Mouse (Mus musculus): Measurements from ENCODE around the gene Mip. TPM values are rescaled to one million over a fixed set of nuclear protein-coding genes. Genes with fewer than 3 reads are reported as not detected.
A peak's percentile ranks its signal among the peaks of the same experiment; 100 is the strongest.
"Not testable (repeated sequence)": the region's sequence is repeated elsewhere in the genome, so short reads cannot be mapped to it uniquely, and the experiment has no call there.

Mip gene
- polyA plus RNA-seq, 1 experiment from 2014 or later = 0.21 TPM

GRCm38 (mm10) chr10:128191472-128191871 lies 34.2 kb upstream of the Mip start:
- 88% methylated on average over 2 of the region's 2 CpGs for WGBS

GRCm38 (mm10) chr10:128192030-128192766 lies 33.4 kb upstream of the Mip start:
- H3K4me2 ChIP-seq (replicated peaks); H3K9ac ChIP-seq; H3K27ac ChIP-seq; H3K36me3 ChIP-seq (replicated peaks; ENCODE audit: control insufficient read depth, insufficient read depth); ATAC-seq (ENCODE audit: low FRiP score); DNase-seq (ENCODE audit: low spot score); H3K4me1 ChIP-seq (replicated peaks; ENCODE audit: control insufficient read depth, insufficient read depth, low read length); H3K9me3 ChIP-seq (ENCODE audit: control insufficient read depth, low read length); H3K4me3 ChIP-seq (replicated peaks; ENCODE audit: low read length): not testable (repeated sequence)
- H3K27me3 ChIP-seq (ENCODE audit: control insufficient read depth, insufficient read depth, low read length) = peaks cover 25% of the 10 kb centered on the region
- 92% methylated on average over 3 of the region's 3 CpGs for WGBS

More at GRCm38 (mm10) chr10:128191472-128191871, 34.2 kb upstream of the Mip start:
- H3K4me3 ChIP-seq (replicated peaks; ENCODE audit: low read length) = no peak overlapping the region
- no peaks in the 10 kb centered on the region for H3K36me3 ChIP-seq (replicated peaks; ENCODE audit: control insufficient read depth, insufficient read depth)
- H3K27ac ChIP-seq = no peak overlapping the region
- no peak overlapping the region for H3K9ac ChIP-seq
- H3K27me3 ChIP-seq (ENCODE audit: control insufficient read depth, insufficient read depth, low read length) = peaks cover 18% of the 10 kb centered on the region
- DNase-seq (ENCODE audit: low spot score) (no peak), ATAC-seq (ENCODE audit: low FRiP score) (no peak)
- peaks cover 8% of the 10 kb centered on the region; the same call in 1 of the 2 replicates for H3K4me1 ChIP-seq (replicated peaks; ENCODE audit: control insufficient read depth, insufficient read depth, low read length)
- H3K9me3 ChIP-seq (ENCODE audit: control insufficient read depth, low read length) = no peaks in the 10 kb centered on the region
- no peak overlapping the region for H3K4me2 ChIP-seq (replicated peaks)

- H3K27me3 ChIP-seq (ENCODE audit: control insufficient read depth, insufficient read depth, low read length) = peaks cover 25% of the 10 kb centered on the region
- no peak overlapping the region for H3K4me2 ChIP-seq (replicated peaks)
- H3K9ac ChIP-seq = no peak overlapping the region
- ATAC-seq (ENCODE audit: low FRiP score) (no peak), DNase-seq (ENCODE audit: low spot score) (no peak)
- no peaks in the 10 kb centered on the region for H3K9me3 ChIP-seq (ENCODE audit: control insufficient read depth, low read length)
- H3K4me3 ChIP-seq (replicated peaks; ENCODE audit: low read length) = no peak overlapping the region
- no peak overlapping the region for H3K27ac ChIP-seq
- peaks cover 8% of the 10 kb centered on the region; the same call in 1 of the 2 replicates for H3K4me1 ChIP-seq (replicated peaks; ENCODE audit: control insufficient read depth, insufficient read depth, low read length)
- WGBS = 95% methylated on average over 6 of the region's 6 CpGs
- H3K36me3 ChIP-seq (replicated peaks; ENCODE audit: control insufficient read depth, insufficient read depth) = no peaks in the 10 kb centered on the region
Measured at GRCm38 (mm10) chr10:128193113-128193512, 32.5 kb upstream of the Mip start.

GRCm38 (mm10) chr10:128194024-128194550 lies 31.6 kb upstream of the Mip start, which contains the start of gene Gls2:
Gene Gls2 (plus strand): TSS chr10:128194457.
- no peaks in the 10 kb centered on the region for H3K9me3 ChIP-seq (ENCODE audit: control insufficient read depth, low read length)

GRCm38 (mm10) chr10:128194551-128195461 lies 30.8 kb upstream of the Mip start:
- ATAC-seq (ENCODE audit: low FRiP score) (peak; percentile 87), DNase-seq (ENCODE audit: low spot score) (no peak)
- Histone ChIP-seq H3K27ac (0 out of 2 replicates have a peak overlapping the region, but pooled peaks have one; percentile 63), H3K9ac (peak overlapping the region; percentile 78), H3K4me1 (replicated peaks; ENCODE audit: control insufficient read depth, insufficient read depth, low read length) (peaks cover 8% of the 10 kb centered on the region; the same call in 1 of the 2 replicates), H3K4me3 (replicated peaks; ENCODE audit: low read length) (peak overlapping the region; percentile 71), H3K9me3 (ENCODE audit: control insufficient read depth, low read length) (no peaks in the 10 kb centered on the region), H3K27me3 (ENCODE audit: control insufficient read depth, insufficient read depth, low read length) (peaks cover 25% of the 10 kb centered on the region), H3K36me3 (replicated peaks; ENCODE audit: control insufficient read depth, insufficient read depth) (no peaks in the 10 kb centered on the region), H3K4me2 (replicated peaks) (peak overlapping the region; percentile 98)
- WGBS = under 1% methylated on average over 62 of the region's 79 CpGs

More at GRCm38 (mm10) chr10:128194024-128194550, 31.6 kb upstream of the Mip start, which contains the start of gene Gls2:
- ATAC-seq (ENCODE audit: low FRiP score) (peak; percentile 96), DNase-seq (ENCODE audit: low spot score) (peak; percentile 94)
- peaks cover 8% of the 10 kb centered on the region; the same call in 1 of the 2 replicates for H3K4me1 ChIP-seq (replicated peaks; ENCODE audit: control insufficient read depth, insufficient read depth, low read length)
- peaks cover 25% of the 10 kb centered on the region for H3K27me3 ChIP-seq (ENCODE audit: control insufficient read depth, insufficient read depth, low read length)
- peak within 1 kb of the TSS; percentile 71 for H3K4me3 ChIP-seq (replicated peaks; ENCODE audit: low read length)
- 0 out of 2 replicates have a peak within 1 kb of the TSS, but pooled peaks have one; percentile 63 for H3K27ac ChIP-seq
- H3K4me2 ChIP-seq (replicated peaks) = peak within 1 kb of the TSS; percentile 98
- WGBS = under 1% methylated on average over 42 of the region's 46 CpGs
- H3K9ac ChIP-seq = peak within 1 kb of the TSS; percentile 78
- no peaks in the 10 kb centered on the region for H3K36me3 ChIP-seq (replicated peaks; ENCODE audit: control insufficient read depth, insufficient read depth)

GRCm38 (mm10) chr10:128201856-128202255 lies 23.8 kb upstream of the Mip start:
- WGBS = 88% methylated on average over 6 of the region's 6 CpGs
- DNase-seq (ENCODE audit: low spot score) (no peak), ATAC-seq (ENCODE audit: low FRiP score) (no peak)
- H3K9me3 ChIP-seq (ENCODE audit: control insufficient read depth, low read length) = no peaks in the 10 kb centered on the region
- H3K27ac ChIP-seq = no peak overlapping the region
- peaks cover 6% of the 10 kb centered on the region; the same call in 1 of the 2 replicates for H3K36me3 ChIP-seq (replicated peaks; ENCODE audit: control insufficient read depth, insufficient read depth)
- H3K4me2 ChIP-seq (replicated peaks) = no peak overlapping the region
- H3K27me3 ChIP-seq (ENCODE audit: control insufficient read depth, insufficient read depth, low read length) = 0 out of 2 replicates have a peak, but pooled peaks cover 3% of the 10 kb centered on the region
- H3K4me3 ChIP-seq (replicated peaks; ENCODE audit: low read length) = no peak overlapping the region
- no peaks in the 10 kb centered on the region for H3K4me1 ChIP-seq (replicated peaks; ENCODE audit: control insufficient read depth, insufficient read depth, low read length)
- H3K9ac ChIP-seq = no peak overlapping the region

- no peak for DNase-seq (ENCODE audit: low spot score)
Measured at GRCm38 (mm10) chr10:128204941-128205340, 20.7 kb upstream of the Mip start.

GRCm38 (mm10) chr10:128208326-128208725 lies 17.3 kb upstream of the Mip start:
- H3K27ac ChIP-seq = no peak overlapping the region
- peaks cover 10% of the 10 kb centered on the region; the same call in 1 of the 2 replicates for H3K4me1 ChIP-seq (replicated peaks; ENCODE audit: control insufficient read depth, insufficient read depth, low read length)
- 95% methylated on average over 10 of the region's 10 CpGs for WGBS
- H3K4me3 ChIP-seq (replicated peaks; ENCODE audit: low read length) = no peak overlapping the region
- DNase-seq (ENCODE audit: low spot score) (no peak), ATAC-seq (ENCODE audit: low FRiP score) (no peak)
- no peak overlapping the region for H3K9ac ChIP-seq
- H3K4me2 ChIP-seq (replicated peaks) = no peak overlapping the region
- H3K9me3 ChIP-seq (ENCODE audit: control insufficient read depth, low read length) = no peaks in the 10 kb centered on the region
- no peaks in the 10 kb centered on the region for H3K27me3 ChIP-seq (ENCODE audit: control insufficient read depth, insufficient read depth, low read length)
- peaks cover 6% of the 10 kb centered on the region; the same call in 1 of the 2 replicates for H3K36me3 ChIP-seq (replicated peaks; ENCODE audit: control insufficient read depth, insufficient read depth)

More at GRCm38 (mm10) chr10:128204941-128205340, 20.7 kb upstream of the Mip start:
- 91% methylated on average over 15 of the region's 15 CpGs for WGBS
- no peak for ATAC-seq (ENCODE audit: low FRiP score)
- H3K27ac ChIP-seq = no peak overlapping the region
- H3K9ac ChIP-seq = no peak overlapping the region
- peaks cover 6% of the 10 kb centered on the region; the same call in 1 of the 2 replicates for H3K36me3 ChIP-seq (replicated peaks; ENCODE audit: control insufficient read depth, insufficient read depth)
- no peak overlapping the region for H3K4me2 ChIP-seq (replicated peaks)
- H3K4me3 ChIP-seq (replicated peaks; ENCODE audit: low read length) = no peak overlapping the region
- no peaks in the 10 kb centered on the region for H3K27me3 ChIP-seq (ENCODE audit: control insufficient read depth, insufficient read depth, low read length)
- H3K4me1 ChIP-seq (replicated peaks; ENCODE audit: control insufficient read depth, insufficient read depth, low read length) = no peaks in the 10 kb centered on the region
- H3K9me3 ChIP-seq (ENCODE audit: control insufficient read depth, low read length) = no peaks in the 10 kb centered on the region

Data from hindbrain, embryonic 14.5 days (tissue).